ENCODE assay signal across 19 mouse cellular contexts in the genomic region with DNA sequence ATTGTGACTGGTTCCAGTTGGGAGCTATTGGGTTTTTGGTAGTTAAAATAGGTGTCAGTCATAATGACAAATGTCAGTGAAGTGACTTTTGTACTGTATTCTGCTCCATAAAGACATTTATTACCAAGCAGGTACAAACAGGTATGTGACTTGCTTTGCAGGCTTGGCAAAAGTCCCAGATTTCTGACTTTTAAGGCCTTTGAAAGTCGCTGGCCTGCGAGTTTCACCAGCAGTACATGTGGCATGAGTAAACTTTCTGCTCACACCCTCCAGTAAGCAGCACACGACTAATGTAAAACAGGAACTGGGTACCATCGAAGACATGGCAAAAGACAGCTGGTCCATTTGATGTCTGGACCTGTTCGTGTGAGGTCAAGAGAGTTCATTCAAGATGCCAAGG.
DNase-seq lines count a peak whose midpoint lies in the region; ATAC-seq lines count a peak whose summit lies in the region.
"Had no signal": no experiment of that assay in that cellular context is flagged by ENCODE, and none has a peak within 500 bp of the region (broad histone marks: within the 10 kb centered on the region; RNA-seq: fewer than 3 reads in every experiment).

No protein-coding gene starts in this region.

- no peak overlapping the region for H3K4me3 ChIP-seq in lung, embryonic 15.5 days
- no peak overlapping the region for H3K4me3 ChIP-seq in intestine, embryonic 15.5 days (replicated peaks)
- H3K4me3 ChIP-seq in stomach, embryonic 15.5 days (replicated peaks): no peak overlapping the region
- H3K4me3 ChIP-seq: embryonic facial prominence, embryonic 13.5 days; hindbrain, embryonic 10.5 days; limb, embryonic 15.5 days; midbrain, embryonic 13.5 days; neural tube, embryonic 12.5 days had no signal

- no peak overlapping the region for H3K9ac ChIP-seq in lung, embryonic 15.5 days
- H3K9ac ChIP-seq in intestine, embryonic 15.5 days: no peak overlapping the region
- no peak overlapping the region for H3K9ac ChIP-seq in stomach, embryonic 15.5 days
- H3K9ac ChIP-seq: embryonic facial prominence, embryonic 13.5 days; limb, embryonic 15.5 days; midbrain, embryonic 13.5 days; neural tube, embryonic 12.5 days had no signal

- no peak overlapping the region for H3K4me2 ChIP-seq in lung, embryonic 15.5 days
- H3K4me2 ChIP-seq in intestine, embryonic 15.5 days (replicated peaks): no peak overlapping the region
- no peak overlapping the region for H3K4me2 ChIP-seq in stomach, embryonic 15.5 days
- H3K4me2 ChIP-seq: embryonic facial prominence, embryonic 13.5 days; limb, embryonic 15.5 days; midbrain, embryonic 13.5 days; neural tube, embryonic 12.5 days had no signal

- peak; percentile 40 for DNase-seq in kidney, adult 11 months
- DNase-seq in kidney, postnatal 10 days: no peak
- no peak for DNase-seq in lung, postnatal 25 days (ENCODE audit: low spot score)
- DNase-seq in cerebellum, adult 11-12 months: no peak
- DNase-seq in ovary, postnatal 10 days (ENCODE audit: low spot score): no peak
- DNase-seq: B cell, adult 2 months; cerebellum, postnatal 10 days; gastrocnemius, postnatal 36 days; right cerebral cortex, adult 18-20 months had no signal

- WGBS in lung, embryonic 15.5 days: 46% methylated on average over 5 of the region's 5 CpGs
- 66% methylated on average over 5 of the region's 5 CpGs for WGBS in intestine, embryonic 15.5 days
- WGBS in stomach, embryonic 15.5 days: 67% methylated on average over 5 of the region's 5 CpGs

- no peaks in the 10 kb centered on the region for H3K36me3 ChIP-seq in lung, embryonic 15.5 days
- no peaks in the 10 kb centered on the region for H3K36me3 ChIP-seq in intestine, embryonic 15.5 days
- no peaks in the 10 kb centered on the region for H3K36me3 ChIP-seq in stomach, embryonic 15.5 days
- H3K36me3 ChIP-seq: embryonic facial prominence, embryonic 13.5 days; hindbrain, embryonic 10.5 days; limb, embryonic 15.5 days; midbrain, embryonic 13.5 days; neural tube, embryonic 12.5 days had no signal

- H3K27me3 ChIP-seq in lung, embryonic 15.5 days: no peaks in the 10 kb centered on the region
- H3K27me3 ChIP-seq in intestine, embryonic 15.5 days (replicated peaks): no peaks in the 10 kb centered on the region
- no peaks in the 10 kb centered on the region for H3K27me3 ChIP-seq in stomach, embryonic 15.5 days (replicated peaks)
- H3K27me3 ChIP-seq: embryonic facial prominence, embryonic 13.5 days; limb, embryonic 15.5 days; midbrain, embryonic 13.5 days; neural tube, embryonic 12.5 days had no signal

- H3K27ac ChIP-seq in lung, embryonic 15.5 days: peak overlapping the region; percentile 82
- no peak overlapping the region for H3K27ac ChIP-seq in intestine, embryonic 15.5 days
- 0 out of 2 replicates have a peak overlapping the region, but pooled peaks have one; percentile 26 for H3K27ac ChIP-seq in stomach, embryonic 15.5 days
- H3K27ac ChIP-seq: embryonic facial prominence, embryonic 13.5 days; hindbrain, embryonic 10.5 days; hindbrain, postnatal 0 days; midbrain, embryonic 13.5 days; neural tube, embryonic 12.5 days had no signal

- peaks cover 18% of the 10 kb centered on the region for H3K4me1 ChIP-seq in lung, embryonic 15.5 days
- peaks cover 2% of the 10 kb centered on the region; the same call in 1 of the 2 replicates for H3K4me1 ChIP-seq in intestine, embryonic 15.5 days (replicated peaks)
- no peaks in the 10 kb centered on the region for H3K4me1 ChIP-seq in stomach, embryonic 15.5 days
- H3K4me1 ChIP-seq: hindbrain, embryonic 10.5 days; midbrain, embryonic 13.5 days; neural tube, embryonic 12.5 days had no signal

- no peak for ATAC-seq in lung, embryonic 15.5 days (ENCODE audit: borderline replicate concordance, extremely low read depth, low FRiP score, low TSS enrichment)
- peak; percentile 77 for ATAC-seq in intestine, embryonic 15.5 days
- ATAC-seq in stomach, embryonic 15.5 days (ENCODE audit: insufficient read depth, low FRiP score, low read depth): peak; percentile 22; the same call in 1 of the 2 replicates
- ATAC-seq: forebrain, embryonic 16.5 days; hindbrain, postnatal 0 days; midbrain, embryonic 13.5 days had no signal

- no peaks in the 10 kb centered on the region for H3K9me3 ChIP-seq in lung, embryonic 15.5 days
- H3K9me3 ChIP-seq in intestine, embryonic 15.5 days: no peaks in the 10 kb centered on the region
- H3K9me3 ChIP-seq in stomach, embryonic 15.5 days: no peaks in the 10 kb centered on the region
- H3K9me3 ChIP-seq: embryonic facial prominence, embryonic 13.5 days; hindbrain, embryonic 10.5 days; limb, embryonic 15.5 days; midbrain, embryonic 13.5 days; neural tube, embryonic 12.5 days had no signal
